Mouse (Mus musculus) adrenal gland, postnatal 10 days (tissue): ENCODE measurements around the gene Zfp276. TPM values are rescaled to one million over a fixed set of nuclear protein-coding genes. Genes with fewer than 3 reads are reported as not detected.
A peak's percentile ranks its signal among the peaks of the same experiment; 100 is the strongest.
"Not testable (repeated sequence)": the region's sequence is repeated elsewhere in the genome, so short reads cannot be mapped to it uniquely, and the experiment has no call there.

Experiments used
- DNase-seq: peaks from one replicate; pipeline ENCODE4 v3.0.0; 2021; ENCODE audit warnings: mixed read lengths
- long read RNA-seq, 2 experiments: library from polyadenylated mRNA; stranded (forward); transcript quantifications; one replicate each; pipeline ENCODE4 v2.0.0; 2021
- total RNA-seq, 2 experiments: library from RNA; stranded (reverse); gene quantifications; 2 replicates each; pipeline ENCODE4 v1.2.3; 2021

Gene Zfp276
- total RNA-seq, result 10 to 100 TPM; 17.0 to 21.3 TPM
- long read RNA-seq, experiment 1, full-length matches to known transcripts, result 7 of 24 reads
- long read RNA-seq, experiment 1, partial matches to known transcripts, result 4 of 24 reads
- long read RNA-seq, experiment 1, other reads (novel, unspliced or antisense), result 13 of 24 reads
- long read RNA-seq, experiment 2, full-length matches to known transcripts, result 5 of 19 reads
- long read RNA-seq, experiment 2, partial matches to known transcripts, result 2 of 19 reads
- long read RNA-seq, experiment 2, other reads (novel, unspliced or antisense), result 12 of 19 reads

- peak; percentile 95 for DNase-seq
Observed at GRCm38 (mm10) chr8:123254099-123254885, at the start of gene Zfp276, which contains the start of gene Vps9d1. Gene Zfp276, plus strand, starts transcription at chr8:123254195. Gene Vps9d1, minus strand, starts transcription at chr8:123254348.

- DNase-seq, result no peak
Observed at GRCm38 (mm10) chr8:123211876-123212275, 42.1 kb upstream of the Zfp276 start.

- DNase-seq, result peak; percentile 94
Observed at GRCm38 (mm10) chr8:123212321-123213117, 41.5 kb upstream of the Zfp276 start, which contains the start of the genes Chmp1a and Spata33. Gene Chmp1a, minus strand, starts transcription at chr8:123212763. Gene Spata33, plus strand, starts transcription at chr8:123212832.

- DNase-seq, result no peak
Observed at GRCm38 (mm10) chr8:123213118-123213772, 40.8 kb upstream of the Zfp276 start.

- no peak for DNase-seq
Observed at GRCm38 (mm10) chr8:123215430-123215829, 38.6 kb upstream of the Zfp276 start.

DNA sequence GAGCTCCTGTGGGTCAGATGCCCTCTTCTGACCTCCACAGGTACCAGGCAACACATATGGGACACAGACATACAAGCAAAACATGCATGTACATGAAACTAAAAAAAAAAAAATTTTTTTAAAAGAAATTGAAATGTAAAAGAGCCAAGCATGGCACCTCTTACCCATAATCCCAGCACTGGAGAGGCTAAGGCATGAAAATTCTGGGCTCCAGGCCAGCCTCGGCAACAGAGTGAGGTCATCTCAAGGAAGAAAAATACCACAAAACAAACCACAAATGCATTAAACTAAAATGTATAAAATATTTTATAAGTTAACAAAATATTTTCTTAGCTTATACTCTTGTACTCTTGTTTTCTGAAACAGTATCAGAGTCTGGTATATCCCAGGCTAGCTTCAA, 33.1 kb upstream of the Zfp276 start:
- peak; percentile 51 for DNase-seq

DNA sequence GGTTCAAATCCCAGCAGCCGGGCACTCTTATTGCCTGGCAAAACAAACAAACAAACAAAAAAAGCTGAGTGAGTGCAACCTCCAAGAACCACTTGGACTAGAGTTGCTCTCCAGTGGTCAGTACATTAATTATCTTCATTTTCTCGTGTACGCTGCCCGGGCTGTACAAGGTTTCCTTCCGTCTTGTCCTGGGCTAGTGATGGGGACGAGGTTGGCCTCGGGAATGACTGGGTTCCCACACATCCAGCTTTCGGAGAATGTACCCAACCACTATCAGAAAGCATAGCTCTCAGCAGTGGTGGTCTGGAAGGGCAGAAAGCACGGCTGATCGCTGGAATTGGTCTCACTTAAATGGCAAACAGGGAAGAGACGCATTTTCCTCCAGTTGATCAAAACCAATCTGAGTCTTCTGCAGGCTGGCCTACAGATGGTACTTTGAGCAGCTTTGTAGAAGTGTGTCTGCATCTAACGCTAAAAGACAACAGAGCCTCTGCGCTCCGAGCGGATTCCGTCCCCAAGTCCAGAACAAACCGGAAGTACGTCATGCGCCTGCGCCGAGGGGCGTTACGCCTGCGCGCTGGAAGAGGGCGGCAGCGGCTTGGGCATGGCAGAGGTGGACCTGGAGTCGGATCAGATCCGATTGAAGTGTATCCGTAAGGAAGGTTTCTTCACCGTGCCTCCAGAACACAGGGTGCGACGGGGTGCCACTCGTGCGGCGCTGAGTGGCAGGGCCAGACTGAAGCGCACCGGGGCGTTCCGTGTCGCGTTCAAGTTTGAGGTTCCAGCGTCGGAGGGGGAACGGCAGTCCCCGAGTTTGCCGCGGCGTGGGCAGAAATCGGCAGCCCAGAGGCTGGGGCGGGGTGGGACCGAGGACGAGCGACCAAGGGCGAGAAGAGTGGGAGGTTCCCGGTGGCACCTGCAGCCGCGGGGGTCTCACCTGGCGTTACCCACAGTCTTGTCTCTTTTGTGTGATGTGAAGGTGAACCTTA, 29.4 kb upstream of the Zfp276 start, which contains the start of gene Cdk10:
TSS of gene Cdk10 (plus strand) at position 565 of the 989 bp plus-strand sequence.
- peak; percentile 97 for DNase-seq

- no peak for DNase-seq
Observed at GRCm38 (mm10) chr8:123228416-123228815, 25.6 kb upstream of the Zfp276 start.

DNA sequence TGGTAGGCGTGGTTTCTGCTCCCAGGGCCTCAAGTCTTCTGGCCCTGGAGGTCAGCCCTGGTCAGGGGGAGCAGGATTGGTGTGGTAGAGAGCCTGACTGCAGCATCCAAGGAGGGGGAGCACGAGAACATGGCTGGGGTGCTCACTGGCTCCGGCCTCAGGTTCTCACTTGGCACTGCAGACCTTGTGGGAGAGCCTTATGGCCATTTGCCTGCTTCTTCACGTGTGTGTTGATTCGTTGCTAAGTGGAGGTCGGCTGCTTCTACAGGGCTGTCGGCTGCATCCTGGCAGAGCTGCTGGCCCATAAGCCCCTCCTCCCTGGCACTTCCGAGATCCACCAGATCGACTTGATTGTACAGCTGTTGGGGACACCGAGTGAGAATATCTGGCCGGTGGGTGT, 23.7 kb upstream of the Zfp276 start:
- DNase-seq, result not testable (repeated sequence)

DNA sequence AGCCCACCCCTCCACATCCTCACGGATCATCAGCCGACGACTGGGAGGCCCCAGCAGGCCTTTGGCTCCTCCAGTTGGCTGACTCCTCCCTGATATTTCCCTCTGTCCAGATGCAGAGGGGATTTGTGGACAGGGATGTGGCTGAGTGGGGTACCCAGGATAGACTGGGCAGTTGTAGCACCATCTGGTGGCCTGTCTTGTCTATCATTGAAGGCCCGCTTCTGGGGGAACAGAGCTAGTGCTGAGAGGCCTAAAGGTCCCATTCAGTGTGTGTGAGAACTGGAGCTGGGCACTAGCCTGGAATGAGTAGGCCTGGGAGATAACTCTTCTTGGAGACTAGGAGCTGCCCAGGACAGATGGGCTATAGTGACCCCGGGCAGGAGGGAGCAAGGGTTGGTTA, 22.3 kb upstream of the Zfp276 start:
- peak; percentile 40 for DNase-seq

DNA sequence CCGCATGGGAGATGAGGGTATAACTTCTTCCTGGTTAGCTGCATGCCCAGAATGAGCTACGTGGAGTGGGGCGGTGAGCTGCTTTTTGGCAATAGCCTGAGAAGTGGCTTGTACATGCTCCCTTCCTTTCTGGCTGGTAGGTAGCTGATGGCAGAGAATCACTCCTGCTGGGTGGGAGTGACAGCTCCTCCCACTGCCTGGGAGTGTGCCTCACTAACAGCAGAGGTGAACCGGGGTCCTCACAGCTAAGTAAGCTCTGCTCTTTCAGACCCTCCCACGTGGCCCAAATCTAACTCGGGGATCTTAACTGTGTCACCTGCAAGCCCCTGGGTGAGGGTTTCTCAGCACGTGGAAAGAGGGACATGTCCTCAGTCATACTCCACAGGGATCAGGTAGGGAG, 21.4 kb upstream of the Zfp276 start:
- DNase-seq, result no peak

GRCm38 (mm10) chr8:123233300-123233699, 20.7 kb upstream of the Zfp276 start:
- DNase-seq, result no peak

GRCm38 (mm10) chr8:123233760-123234159, 20.2 kb upstream of the Zfp276 start:
- DNase-seq, result no peak

- DNase-seq, result no peak
Observed at GRCm38 (mm10) chr8:123234918-123235519, 19.0 kb upstream of the Zfp276 start.

GRCm38 (mm10) chr8:123235520-123236497, 18.2 kb upstream of the Zfp276 start, which contains the start of gene Spata2l:
Gene Spata2l, minus strand, starts transcription at chr8:123236233.
- peak; percentile 94 for DNase-seq

GRCm38 (mm10) chr8:123239398-123239797, 14.6 kb upstream of the Zfp276 start:
- DNase-seq, result peak; percentile 38

DNA sequence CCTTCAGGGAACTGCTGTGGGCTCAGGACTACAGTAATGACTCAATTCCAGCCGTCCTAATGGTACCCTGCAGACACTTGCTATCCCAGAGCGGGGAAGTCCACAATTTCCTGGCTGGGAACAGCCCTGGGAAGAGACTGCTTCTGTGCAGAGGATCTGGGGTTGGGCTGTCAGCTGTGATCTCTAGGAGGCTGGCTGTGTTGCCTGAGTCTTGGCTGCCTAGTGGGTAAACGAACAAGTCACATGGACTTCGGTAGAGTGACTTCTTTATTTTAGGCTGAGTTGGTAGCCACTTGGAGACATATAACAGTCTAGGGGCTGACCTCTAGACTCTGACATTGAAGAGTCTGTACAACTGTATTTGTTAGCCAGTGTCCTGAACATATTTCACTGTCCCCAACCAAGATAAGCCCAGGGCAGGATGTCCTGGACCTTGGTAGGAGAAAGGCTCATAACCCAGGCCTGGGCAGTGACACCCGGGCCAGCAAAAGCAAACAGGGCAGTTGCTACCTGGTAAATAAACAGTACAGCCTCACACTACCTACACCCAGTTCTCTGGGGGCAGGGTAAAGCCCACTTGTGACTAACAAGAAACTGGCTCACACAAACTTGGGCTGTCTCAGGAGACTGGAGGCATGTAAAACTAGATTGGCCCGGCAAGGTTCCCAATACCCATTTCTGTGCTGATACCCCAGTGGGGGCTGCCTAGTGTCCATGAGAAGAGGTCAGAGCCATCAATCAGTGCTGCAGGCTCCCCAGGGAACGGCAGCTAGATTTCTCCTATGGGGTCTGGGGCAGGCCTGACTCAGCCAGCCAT, 11.7 kb upstream of the Zfp276 start:
- DNase-seq, result no peak

GRCm38 (mm10) chr8:123243053-123243452, 10.9 kb upstream of the Zfp276 start:
- no peak for DNase-seq
